Comparison of ENCODE assay signal across 9 mouse cellular contexts in genomic region chr5:105799850-105800635, GRCm38 (mm10).
DNase-seq lines count a peak whose midpoint lies in the region; ATAC-seq lines count a peak whose summit lies in the region.
"Had no signal": no experiment of that assay in that cellular context is flagged by ENCODE, and none has a peak within 500 bp of the region (broad histone marks: within the 10 kb centered on the region; RNA-seq: fewer than 3 reads in every experiment).

No protein-coding gene starts in this region.

- H3K4me1 ChIP-seq in forebrain, embryonic 15.5 days: peaks cover 16% of the 10 kb centered on the region
- peaks cover 33% of the 10 kb centered on the region for H3K4me1 ChIP-seq in limb, embryonic 13.5 days

- no peaks in the 10 kb centered on the region for H3K9me3 ChIP-seq in forebrain, embryonic 15.5 days
- no peaks in the 10 kb centered on the region for H3K9me3 ChIP-seq in limb, embryonic 13.5 days

- 22% methylated on average over 13 of the region's 13 CpGs for WGBS in forebrain, embryonic 15.5 days
- 19% methylated on average over 13 of the region's 13 CpGs for WGBS in limb, embryonic 13.5 days

- H3K9ac ChIP-seq in forebrain, embryonic 15.5 days (replicated peaks): no peak overlapping the region
- no peak overlapping the region for H3K9ac ChIP-seq in limb, embryonic 13.5 days

- H3K27ac ChIP-seq in forebrain, embryonic 15.5 days (replicated peaks): peak overlapping the region; percentile 38
- peak overlapping the region; percentile 39; the same call in 1 of the 2 replicates for H3K27ac ChIP-seq in limb, embryonic 13.5 days

- no peaks in the 10 kb centered on the region for H3K36me3 ChIP-seq in forebrain, embryonic 15.5 days
- H3K36me3 ChIP-seq in limb, embryonic 13.5 days: no peaks in the 10 kb centered on the region

- no peaks in the 10 kb centered on the region for H3K27me3 ChIP-seq in forebrain, embryonic 15.5 days
- no peaks in the 10 kb centered on the region for H3K27me3 ChIP-seq in limb, embryonic 13.5 days

- H3K4me3 ChIP-seq in forebrain, embryonic 15.5 days: no peak overlapping the region
- no peak overlapping the region for H3K4me3 ChIP-seq in limb, embryonic 13.5 days
- H3K4me3 ChIP-seq: myocyte had no signal

- DNase-seq in retina, embryonic 14.5 days (ENCODE audit: low spot score): peak; percentile 39
- no peak for DNase-seq in retina, postnatal 1 day
- DNase-seq in yolk sac, embryonic 10.5 days (ENCODE audit: low spot score): peak; percentile 38
- DNase-seq in cerebellum, adult 8-10 months: no peak
- DNase-seq in cerebellum, adult 9-11 months: no peak
- no peak for DNase-seq in gastrocnemius, adult 18-20 months (ENCODE audit: low spot score)

- ATAC-seq in forebrain, embryonic 15.5 days (replicated peaks): 0 out of 2 replicates have a peak, but pooled peaks have one; percentile 38
- ATAC-seq in limb, embryonic 13.5 days (ENCODE audit: low FRiP score, low read depth): no peak

- H3K4me2 ChIP-seq in forebrain, embryonic 15.5 days (replicated peaks): no peak overlapping the region
- H3K4me2 ChIP-seq in limb, embryonic 13.5 days (replicated peaks): peak overlapping the region; percentile 5; the same call in 1 of the 2 replicates

Comparison
In these comparisons a context has a peak if more than half of its experiments do, and no peak if none do; other contexts are left out.
1. DNase-seq: peak in retina, embryonic 14.5 days (single experiment) and yolk sac, embryonic 10.5 days (single experiment); none in retina, postnatal 1 day (single experiment), cerebellum, adult 8-10 months (single experiment), cerebellum, adult 9-11 months (single experiment) and gastrocnemius, adult 18-20 months (single experiment).